Mouse (Mus musculus): ENCODE measurements around the gene Avil.
A peak's percentile ranks its signal among the peaks of the same experiment; 100 is the strongest.
"Not testable (repeated sequence)": the region's sequence is repeated elsewhere in the genome, so short reads cannot be mapped to it uniquely, and the experiment has no call there.

The Avil gene

DNA sequence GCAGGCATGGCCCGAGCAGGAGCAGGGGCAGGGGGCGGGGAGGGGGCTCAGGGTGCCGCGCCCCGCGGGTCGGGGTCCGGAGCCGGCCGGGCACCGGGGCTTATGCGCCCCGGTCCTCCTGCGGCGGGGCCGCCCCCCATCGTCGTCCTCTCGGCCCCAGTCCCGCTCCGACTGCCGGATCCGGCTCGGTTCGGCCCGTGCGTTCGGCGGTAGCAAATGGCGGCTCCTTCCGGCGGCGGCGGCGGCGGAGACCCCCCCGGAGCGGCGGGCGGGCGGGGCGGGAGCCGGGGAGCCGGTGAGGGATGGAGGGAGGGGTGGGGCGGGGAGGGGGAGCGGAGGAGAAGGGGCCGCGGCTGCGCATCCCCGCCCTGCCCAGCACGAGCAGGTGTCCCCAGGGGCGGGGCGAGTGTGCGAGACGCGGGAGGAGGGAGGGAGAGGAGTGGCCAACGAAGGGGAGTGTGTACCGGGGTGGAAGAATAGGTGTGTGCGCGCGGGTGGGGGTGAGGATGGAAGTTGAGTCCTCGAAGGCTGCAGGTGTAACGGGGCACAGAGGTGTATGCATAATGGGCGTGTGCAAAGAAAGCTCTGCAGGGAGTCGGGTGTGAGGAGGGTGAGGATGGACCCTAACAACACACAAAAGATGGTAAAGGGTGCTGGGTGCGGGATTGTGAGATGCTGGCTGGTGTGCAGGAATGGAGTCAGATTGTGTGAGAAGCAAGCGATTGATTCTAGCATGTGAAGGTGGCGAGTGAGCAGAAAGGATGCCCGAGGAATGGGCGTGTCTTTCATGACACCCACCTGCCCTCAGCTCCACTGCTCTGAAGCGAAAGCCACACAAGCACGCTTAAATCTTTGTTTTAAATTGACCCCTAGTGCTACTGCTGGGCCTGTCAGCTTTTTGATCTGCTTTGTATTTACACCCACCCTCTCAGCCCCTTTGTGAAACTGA lies 59.7 kb downstream of the Avil start, which contains the start of gene March9:
Gene March9 (minus strand): TSS at position 217 of the 949 bp plus-strand sequence.
- DNase-seq = peak; percentile 89 to 95

DNA sequence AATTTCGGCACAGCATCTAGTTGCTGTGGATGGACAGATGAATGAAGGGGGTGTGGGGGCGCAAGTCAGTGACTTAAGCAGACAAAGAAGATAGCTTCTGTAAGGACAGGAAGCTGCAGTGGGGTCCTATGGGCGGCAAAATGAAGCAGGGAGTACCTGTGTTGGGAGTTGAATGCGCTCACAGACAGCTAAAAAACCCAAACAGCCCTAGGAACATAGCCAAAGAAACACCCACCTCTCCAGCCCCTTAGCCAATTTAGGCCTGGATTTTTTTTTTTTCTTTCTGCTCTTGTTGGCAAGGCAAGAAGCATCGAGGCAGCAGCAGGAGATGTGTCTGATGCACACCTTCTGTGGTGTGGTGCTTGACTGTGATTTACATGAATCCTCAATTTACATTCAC lies 60.6 kb downstream of the Avil start:
- DNase-seq = no peak

DNA sequence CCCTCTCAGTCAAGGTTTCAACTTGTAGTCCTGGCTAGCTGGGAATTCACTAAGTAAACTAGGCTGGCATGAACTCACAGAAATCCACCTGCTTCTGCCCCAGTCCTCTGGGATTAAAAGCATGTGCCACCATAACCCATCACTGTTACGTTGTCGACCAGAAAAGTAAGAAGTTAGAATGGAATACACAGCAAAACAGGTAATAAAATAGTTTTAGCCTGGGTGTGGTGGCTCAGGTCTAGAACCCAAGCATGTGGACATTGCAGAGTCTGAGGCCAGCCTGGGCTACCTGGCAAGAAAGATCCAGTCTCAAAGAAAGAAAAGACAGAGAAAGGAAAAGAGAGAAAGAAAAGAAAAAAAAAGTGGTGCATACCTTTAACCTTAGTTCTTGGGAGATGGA lies 61.0 kb downstream of the Avil start:
- no peak for DNase-seq

DNA sequence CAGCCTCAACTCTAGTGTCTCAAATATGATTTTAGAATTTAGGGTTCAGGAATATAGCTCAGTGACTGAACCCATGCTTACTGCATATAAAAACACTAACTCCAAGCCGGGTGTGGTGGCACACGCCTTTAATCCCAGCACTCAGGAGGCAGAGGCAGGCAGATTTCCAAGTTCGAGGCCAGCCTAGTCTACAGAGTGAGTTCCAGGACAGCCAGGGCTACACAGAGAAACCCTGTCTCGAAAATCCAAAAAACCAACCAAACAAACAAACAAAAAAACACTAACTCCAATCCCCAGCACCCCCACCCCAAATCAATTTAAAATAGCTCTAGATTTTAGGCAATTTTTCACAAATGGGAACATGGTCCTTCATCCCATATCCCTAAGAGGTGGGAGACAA lies 61.6 kb downstream of the Avil start:
- not testable (repeated sequence) for DNase-seq

DNA sequence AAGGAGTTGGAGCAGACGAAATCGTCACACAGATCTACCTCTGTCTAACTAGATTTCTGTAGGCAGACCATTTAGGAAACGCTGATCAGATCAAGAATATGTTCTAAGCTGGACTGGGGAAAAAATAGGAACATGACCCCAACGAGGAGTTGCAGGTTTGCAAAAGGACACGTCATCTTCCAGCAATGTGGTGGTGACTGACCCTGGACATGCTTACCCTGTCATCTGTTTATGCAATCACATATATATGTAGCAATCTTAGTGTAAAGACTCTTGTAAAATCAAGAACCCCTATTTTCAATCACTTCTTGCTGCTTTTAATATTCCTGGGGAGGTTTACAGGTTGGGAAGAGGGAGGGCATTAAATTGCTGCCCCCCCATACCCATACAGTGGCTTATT lies 62.0 kb downstream of the Avil start:
- DNase-seq = no peak

DNA sequence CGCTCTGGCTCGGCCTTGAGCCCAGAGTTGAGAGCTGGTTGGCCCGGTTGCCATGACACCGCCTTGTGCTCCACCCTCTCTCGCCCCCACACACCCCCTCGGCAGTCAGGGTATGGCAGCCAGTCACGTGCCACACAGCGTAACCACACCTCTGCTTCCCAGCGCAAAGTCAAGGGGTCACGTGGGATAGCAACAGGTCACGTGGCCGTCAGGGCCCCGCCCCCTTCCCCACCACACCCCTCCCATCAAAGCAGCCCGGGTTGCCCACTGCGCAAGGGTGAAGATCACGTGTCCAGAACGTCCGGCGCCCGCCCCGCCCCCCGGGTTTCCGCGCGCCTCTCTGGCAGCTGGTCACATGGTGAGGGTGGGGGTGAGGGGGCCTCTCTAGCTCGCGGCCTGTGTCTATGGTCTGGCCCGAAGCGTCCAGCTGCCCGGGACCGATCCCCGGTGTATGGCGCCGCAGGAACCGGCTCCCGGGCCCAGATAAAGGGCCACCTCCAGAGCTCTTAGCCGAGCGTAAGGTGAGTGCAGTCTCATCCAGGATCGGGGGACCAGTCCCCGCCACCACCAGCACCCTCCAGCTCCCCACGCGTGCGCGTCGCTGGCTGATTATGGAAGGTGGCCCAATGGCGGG lies 62.8 kb downstream of the Avil start, which contains the start of gene Cdk4:
Gene Cdk4 (plus strand): TSS at position 296 of the 634 bp plus-strand sequence.
- DNase-seq = peak; percentile 99

DNA sequence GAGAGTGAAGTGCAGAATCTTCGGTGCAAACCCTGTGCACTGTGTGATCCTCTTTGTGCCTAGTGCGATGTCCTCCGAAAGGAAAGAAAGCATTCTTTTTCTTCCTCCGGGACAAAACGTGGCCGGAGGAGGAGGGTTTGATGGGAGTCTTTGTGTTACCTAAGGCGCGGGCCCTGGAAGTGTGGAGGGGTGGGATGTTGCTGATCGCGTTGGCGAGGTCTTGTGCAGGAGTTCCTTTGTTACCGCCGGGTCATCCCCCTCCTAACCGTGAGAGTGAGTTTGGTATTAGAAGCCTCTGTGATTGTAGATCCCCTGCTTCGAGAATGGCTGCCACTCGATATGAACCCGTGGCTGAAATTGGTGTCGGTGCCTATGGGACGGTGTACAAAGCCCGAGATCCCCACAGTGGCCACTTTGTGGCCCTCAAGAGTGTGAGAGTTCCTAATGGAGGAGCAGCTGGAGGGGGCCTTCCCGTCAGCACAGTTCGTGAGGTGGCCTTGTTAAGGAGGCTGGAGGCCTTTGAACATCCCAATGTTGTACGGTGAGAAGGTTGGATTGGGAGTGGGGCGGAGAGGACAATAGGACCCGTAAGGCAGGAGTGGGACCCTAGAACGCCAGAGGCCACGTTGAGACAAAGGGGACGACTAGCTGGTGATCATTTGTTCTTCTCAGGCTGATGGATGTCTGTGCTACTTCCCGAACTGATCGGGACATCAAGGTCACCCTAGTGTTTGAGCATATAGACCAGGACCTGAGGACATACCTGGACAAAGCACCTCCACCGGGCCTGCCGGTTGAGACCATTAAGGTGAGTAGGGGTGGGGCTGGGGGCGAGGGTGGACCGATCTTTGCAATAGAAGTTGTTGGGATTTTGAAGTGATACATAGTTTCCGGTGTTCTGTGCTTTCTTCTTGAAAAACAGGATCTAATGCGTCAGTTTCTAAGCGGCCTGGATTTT lies 63.7 kb downstream of the Avil start:
- DNase-seq = peak in 1 of 2 experiments; percentile 41

DNA sequence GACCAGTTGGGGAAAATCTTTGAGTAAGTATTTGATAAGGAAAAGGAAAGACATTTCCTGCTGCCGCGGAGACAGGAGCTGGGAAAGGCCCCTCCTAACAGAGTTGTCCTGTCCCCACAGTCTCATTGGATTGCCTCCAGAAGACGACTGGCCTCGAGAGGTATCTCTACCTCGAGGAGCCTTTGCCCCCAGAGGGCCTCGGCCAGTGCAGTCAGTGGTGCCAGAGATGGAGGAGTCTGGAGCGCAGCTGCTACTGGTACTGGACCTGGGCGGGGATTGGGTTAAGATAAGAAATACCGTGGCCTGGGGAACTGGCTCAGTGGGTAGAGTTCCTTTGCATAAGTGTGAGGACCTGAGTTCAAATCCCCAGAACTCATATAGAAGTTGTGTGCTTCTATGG lies 65.5 kb downstream of the Avil start:
- DNase-seq = no peak

DNA sequence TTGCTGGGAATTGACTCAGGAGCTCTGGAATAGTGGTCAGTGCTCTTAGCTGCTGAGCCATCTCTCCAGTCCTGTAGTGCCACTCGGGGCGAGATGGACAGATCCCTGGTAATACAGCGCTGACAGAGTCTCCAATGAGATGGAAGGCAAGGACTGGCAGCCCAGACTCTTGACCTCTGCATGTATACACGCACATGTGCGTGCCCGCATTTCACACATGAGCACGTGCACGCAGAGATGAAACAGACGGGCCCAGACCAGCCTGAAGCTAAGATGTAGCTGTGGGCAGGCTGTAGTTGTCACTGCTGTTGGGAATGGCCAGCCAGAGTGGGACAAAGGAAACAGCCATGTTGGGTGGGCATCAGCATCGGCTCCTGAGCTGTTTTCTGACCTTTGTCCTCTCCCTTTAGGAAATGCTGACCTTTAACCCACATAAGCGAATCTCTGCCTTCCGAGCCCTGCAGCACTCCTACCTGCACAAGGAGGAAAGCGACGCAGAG lies 66.1 kb downstream of the Avil start:
- DNase-seq = no peak

DNA sequence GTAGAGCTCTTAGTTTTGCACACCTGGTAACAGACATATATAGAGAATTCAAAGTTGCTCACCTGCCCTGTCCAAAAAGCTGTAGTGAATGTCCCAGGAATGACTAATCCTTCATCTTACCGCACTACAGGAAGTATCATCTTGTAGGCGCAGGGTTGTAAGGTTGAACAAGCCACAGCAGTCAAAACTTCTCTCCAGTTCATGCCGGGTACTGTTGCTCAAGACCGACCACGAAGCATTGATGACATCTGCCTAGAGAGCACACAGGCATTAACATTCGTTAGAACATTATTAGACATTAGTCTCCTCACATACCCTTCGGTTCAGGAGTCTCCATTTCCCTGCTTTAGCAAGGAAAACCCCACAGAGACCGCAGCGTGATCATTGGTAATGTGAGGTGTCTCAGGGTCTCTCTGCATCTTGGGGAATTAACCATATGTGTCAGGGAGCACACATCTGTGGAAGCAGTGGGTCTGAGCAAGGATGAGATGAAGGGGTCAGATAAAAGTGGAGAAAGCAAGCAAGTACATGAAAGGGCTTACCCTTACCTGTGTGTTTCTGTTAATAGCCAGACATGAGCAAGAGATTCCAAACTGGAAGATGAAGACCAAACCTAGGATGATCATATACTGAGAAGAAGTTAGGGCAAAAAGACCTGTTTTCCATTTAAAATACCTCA lies 68.0 kb downstream of the Avil start:
- DNase-seq = no peak

DNA sequence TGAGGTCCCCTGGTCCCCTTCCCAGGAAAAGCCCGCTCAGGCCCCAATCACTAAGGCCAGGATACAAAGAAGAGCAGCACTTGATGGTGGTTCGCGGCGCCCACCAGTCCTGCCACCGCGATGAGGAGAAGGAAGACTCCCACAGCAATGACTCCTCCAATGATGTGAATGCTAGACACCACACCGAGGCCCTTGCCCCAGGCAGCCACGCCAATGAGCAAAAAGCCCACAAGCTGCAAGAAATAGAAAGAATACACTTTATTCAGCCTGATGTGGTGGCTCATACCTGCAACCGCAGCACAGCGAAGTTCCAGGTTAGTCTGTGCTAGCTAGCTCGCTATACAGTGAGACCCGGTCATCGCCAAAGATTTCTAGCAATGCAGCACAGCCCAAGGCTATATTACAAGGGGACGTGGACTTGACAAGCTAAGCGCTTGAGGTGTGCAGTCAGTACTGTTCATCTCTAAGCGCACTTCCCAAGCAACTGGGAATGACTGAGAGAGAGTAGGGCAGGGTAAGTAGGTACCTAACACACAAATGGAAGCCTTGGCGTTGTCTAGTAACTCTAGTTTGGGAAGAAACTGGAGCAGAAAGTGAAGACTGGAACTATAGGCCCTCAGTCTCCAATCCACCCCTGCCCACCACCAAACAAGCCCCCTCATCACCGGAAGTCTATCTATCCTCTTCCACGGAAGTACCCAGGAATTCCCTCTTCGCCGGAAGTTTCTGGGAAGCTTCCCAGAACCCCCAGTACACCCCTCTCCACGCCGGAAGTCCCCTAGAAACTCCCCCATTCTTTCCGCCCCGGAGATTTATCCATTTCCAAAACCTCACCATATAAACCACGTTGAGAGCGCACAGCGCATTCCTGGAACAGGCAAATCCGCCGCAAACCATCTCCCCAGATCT lies 69.0 kb downstream of the Avil start:
- DNase-seq = peak in 1 of 2 experiments; percentile 33
